Mouse (Mus musculus) E14TG2a.4 (cell line): ENCODE data around the gene Tsen54.

ENCODE experiments used
- CTCF ChIP-seq: conservative IDR thresholded peaks from 2 replicates; pipeline ENCODE4 v1.5.1; 2014; ENCODE audit warnings: low read length
- POU5F1 ChIP-seq: IDR thresholded peaks from 2 replicates; pipeline ENCODE4 v1.6.1; 2014; ENCODE audit warnings: low read length, borderline replicate concordance

DNA sequence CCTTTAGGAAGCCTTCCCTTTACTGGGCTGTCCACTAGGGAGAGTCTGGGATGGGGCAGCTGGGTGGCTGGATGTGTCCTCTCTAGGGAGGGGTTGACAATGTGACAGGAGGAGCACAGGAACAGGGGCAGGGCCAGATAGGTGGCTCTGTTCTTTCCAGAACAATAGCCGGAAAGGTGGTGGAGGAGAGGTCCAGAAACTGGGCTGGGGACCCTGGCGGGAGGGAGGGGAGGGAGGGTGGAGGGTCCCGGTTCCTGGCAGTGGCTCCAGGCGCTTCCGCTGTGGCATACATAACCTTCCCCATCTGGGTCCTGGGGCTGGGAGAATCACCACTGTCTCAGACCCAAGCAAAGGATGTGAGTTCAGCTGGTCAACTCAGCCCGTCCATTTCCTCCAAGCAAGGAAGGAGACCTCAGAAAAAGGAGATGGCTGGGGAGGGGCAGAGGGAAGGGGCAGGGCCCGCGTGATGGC, 5.2 kb upstream of the Tsen54 start:
- no peak for TF ChIP-seq CTCF
- TF ChIP-seq POU5F1, result no peak
